Mouse (Mus musculus) embryonic facial prominence, embryonic 14.5 days (tissue): ENCODE data around the gene Foxk1. TPM values are rescaled to one million over a fixed set of nuclear protein-coding genes. Genes with fewer than 3 reads are reported as not detected.

ENCODE experiments used
- ATAC-seq: fragments of 200-750 bp; cut with Nextera tagmentation; 2 replicates; pipeline ENCODE4 v1.8.0; 2017; ENCODE audit warnings: low read depth, moderate number of reproducible peaks, moderate TSS enrichment
- DNase-seq: peaks from one replicate; pipeline ENCODE4 v3.0.0-alpha.2; 2015; ENCODE audit warnings: low spot score
- H3K27ac ChIP-seq: fragments of 300-500 bp; sonication (generic); replicated peaks from 2 replicates; pipeline ENCODE4 v1.5.1; 2014; ENCODE audit warnings: low read depth, mild to moderate bottlenecking, low read length, moderate library complexity
- H3K27me3 ChIP-seq: fragments of 300-500 bp; sonication (generic); replicated peaks from 2 replicates; pipeline ENCODE4 v1.6.1; 2014; ENCODE audit warnings: low read length; ENCODE audit not compliant: control insufficient read depth, insufficient read depth
- H3K36me3 ChIP-seq: fragments of 300-500 bp; sonication (generic); 2 replicates; pipeline ENCODE4 v1.6.1; 2014; ENCODE audit warnings: low read length, mixed read lengths; ENCODE audit not compliant: control insufficient read depth, insufficient read depth
- H3K4me1 ChIP-seq: fragments of 300-500 bp; sonication (generic); 2 replicates; pipeline ENCODE4 v1.6.1; 2014; ENCODE audit warnings: antibody characterized with exemption, low read length; ENCODE audit not compliant: control insufficient read depth, insufficient read depth
- H3K4me2 ChIP-seq: fragments of 300-500 bp; sonication (generic); 2 replicates; pipeline ENCODE4 v1.6.1; 2014; ENCODE audit warnings: low read depth, mild to moderate bottlenecking, low read length, moderate library complexity, mixed read lengths
- H3K4me3 ChIP-seq: fragments of 300-500 bp; sonication (generic); 2 replicates; pipeline ENCODE4 v1.5.1; 2014; ENCODE audit warnings: low read depth, mild to moderate bottlenecking, low read length
- H3K9ac ChIP-seq: fragments of 300-500 bp; sonication (generic); 2 replicates; pipeline ENCODE4 v1.6.1; 2014; ENCODE audit warnings: low read depth, mild to moderate bottlenecking, low read length, moderate library complexity, mixed read lengths
- H3K9me3 ChIP-seq: fragments of 300-500 bp; sonication (generic); 2 replicates; pipeline ENCODE4 v1.6.1; 2016; ENCODE audit warnings: low read length; ENCODE audit not compliant: control insufficient read depth
- WGBS: fragments of 180-500 bp; shearing (Covaris S2); extraction: QIAGEN DNeasy Blood & Tissue Kit; methylation state at CpG from one replicate; pipeline ENCODE4 v1.1.7; 2014; 5-methylcytosine and 5-hydroxymethylcytosine counted together
- polyA plus RNA-seq: library from polyadenylated mRNA; unstranded; fragments of >200 nt; fragmentation: Nextera tagmentation; extraction: Ambion mirVana; gene quantifications from 2 replicates; pipeline ENCODE4 v1.2.1, GENCODE M21; 2014

Foxk1 gene
- polyA plus RNA-seq, 1 experiment from 2014 or later = 7.5 TPM

- Histone ChIP-seq H3K27ac (no peak overlapping the region), H3K9me3 (no peaks in the 10 kb centered on the region), H3K27me3 (no peaks in the 10 kb centered on the region), H3K4me3 (no peak overlapping the region), H3K36me3 (no peaks in the 10 kb centered on the region), H3K9ac (no peak overlapping the region), H3K4me2 (no peak overlapping the region), H3K4me1 (peaks cover 43% of the 10 kb centered on the region)
- DNase-seq (no peak), ATAC-seq (no peak)
- 72% methylated on average over 6 of the region's 6 CpGs for WGBS
These were observed 27.4 kb downstream of the Foxk1 start for GRCm38 (mm10) chr5:142428691-142429090.

GRCm38 (mm10) chr5:142431029-142431428, 29.7 kb downstream of the Foxk1 start:
- no peak overlapping the region for H3K4me3 ChIP-seq
- H3K9ac ChIP-seq = 0 out of 2 replicates have a peak overlapping the region, but pooled peaks have one; percentile 4
- 50% methylated on average over 12 of the region's 12 CpGs for WGBS
- no peaks in the 10 kb centered on the region for H3K9me3 ChIP-seq
- peaks cover 27% of the 10 kb centered on the region for H3K4me1 ChIP-seq
- peak; percentile 20; the same call in 1 of the 2 replicates for ATAC-seq
- H3K27ac ChIP-seq = no peak overlapping the region; the same call in 1 of the 2 replicates
- H3K27me3 ChIP-seq = no peaks in the 10 kb centered on the region
- peaks cover 11% of the 10 kb centered on the region for H3K36me3 ChIP-seq
- DNase-seq = peak; percentile 64
- H3K4me2 ChIP-seq = no peak overlapping the region

DNA sequence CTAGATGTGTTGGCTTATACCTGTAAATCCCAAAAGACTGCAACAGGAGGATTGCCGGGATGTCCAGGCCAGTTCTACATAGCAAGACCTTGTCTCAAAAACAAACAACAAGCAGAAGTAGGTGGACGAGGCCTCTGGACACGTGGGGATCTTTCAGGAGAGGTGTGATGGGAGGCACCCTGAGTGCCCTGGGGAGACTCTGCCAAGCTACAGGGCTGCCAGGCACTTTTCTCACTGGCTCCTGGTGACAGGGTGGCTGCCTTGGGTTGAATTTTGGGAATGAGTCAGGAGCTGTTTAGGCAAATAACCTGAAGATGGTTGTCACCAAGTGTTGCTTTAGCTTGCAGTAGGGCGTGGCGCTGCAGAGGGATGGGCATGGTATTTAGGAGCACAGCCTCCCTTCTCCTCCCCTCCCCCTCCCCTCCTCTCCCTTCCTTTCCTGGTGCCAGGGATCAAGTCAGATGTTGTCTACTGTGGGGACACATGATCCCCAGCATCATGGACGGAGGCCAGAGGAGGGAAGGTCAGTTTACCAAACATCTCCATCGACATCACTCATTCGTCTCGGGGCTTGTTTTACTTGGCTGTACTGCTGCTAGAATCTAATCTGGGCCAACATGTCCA, 30.6 kb downstream of the Foxk1 start:
- H3K9me3 ChIP-seq = no peaks in the 10 kb centered on the region
- H3K36me3 ChIP-seq = peaks cover 19% of the 10 kb centered on the region
- 61% methylated on average over 9 of the region's 9 CpGs for WGBS
- H3K4me2 ChIP-seq = no peak overlapping the region
- H3K27ac ChIP-seq = peak overlapping the region; percentile 56; the same call in 1 of the 2 replicates
- H3K4me1 ChIP-seq = peaks cover 27% of the 10 kb centered on the region
- ATAC-seq = peak; percentile 23; the same call in 1 of the 2 replicates
- no peak overlapping the region for H3K4me3 ChIP-seq
- peak; percentile 75 for DNase-seq
- H3K27me3 ChIP-seq = no peaks in the 10 kb centered on the region
- H3K9ac ChIP-seq = no peak overlapping the region

- Histone ChIP-seq H3K27me3 (no peaks in the 10 kb centered on the region), H3K9me3 (no peaks in the 10 kb centered on the region), H3K4me1 (peaks cover 27% of the 10 kb centered on the region), H3K36me3 (peaks cover 20% of the 10 kb centered on the region), H3K4me2 (no peak overlapping the region), H3K27ac (peak overlapping the region; percentile 56), H3K4me3 (no peak overlapping the region), H3K9ac (no peak overlapping the region)
- DNase-seq (no peak), ATAC-seq (no peak)
- 81% methylated on average over 3 of the region's 4 CpGs for WGBS
These were observed 31.4 kb downstream of the Foxk1 start for GRCm38 (mm10) chr5:142432695-142433094.

GRCm38 (mm10) chr5:142434052-142434451, 32.8 kb downstream of the Foxk1 start:
- no peak overlapping the region for H3K27ac ChIP-seq
- 71% methylated on average over 5 of the region's 5 CpGs for WGBS
- H3K4me1 ChIP-seq = peaks cover 28% of the 10 kb centered on the region
- H3K36me3 ChIP-seq = peaks cover 23% of the 10 kb centered on the region
- no peaks in the 10 kb centered on the region for H3K9me3 ChIP-seq
- no peak overlapping the region for H3K4me3 ChIP-seq
- no peak overlapping the region for H3K9ac ChIP-seq
- no peak for ATAC-seq
- H3K27me3 ChIP-seq = no peaks in the 10 kb centered on the region
- no peak overlapping the region for H3K4me2 ChIP-seq
- DNase-seq = no peak

- Histone ChIP-seq H3K4me3 (no peak overlapping the region), H3K27ac (no peak overlapping the region), H3K4me1 (peaks cover 39% of the 10 kb centered on the region), H3K4me2 (no peak overlapping the region), H3K9me3 (no peaks in the 10 kb centered on the region), H3K9ac (no peak overlapping the region), H3K36me3 (peaks cover 23% of the 10 kb centered on the region), H3K27me3 (no peaks in the 10 kb centered on the region)
- WGBS = 94% methylated on average over 15 of the region's 15 CpGs
- no peak for ATAC-seq
- no peak for DNase-seq
These were observed 34.4 kb downstream of the Foxk1 start for GRCm38 (mm10) chr5:142435736-142436135.

DNA sequence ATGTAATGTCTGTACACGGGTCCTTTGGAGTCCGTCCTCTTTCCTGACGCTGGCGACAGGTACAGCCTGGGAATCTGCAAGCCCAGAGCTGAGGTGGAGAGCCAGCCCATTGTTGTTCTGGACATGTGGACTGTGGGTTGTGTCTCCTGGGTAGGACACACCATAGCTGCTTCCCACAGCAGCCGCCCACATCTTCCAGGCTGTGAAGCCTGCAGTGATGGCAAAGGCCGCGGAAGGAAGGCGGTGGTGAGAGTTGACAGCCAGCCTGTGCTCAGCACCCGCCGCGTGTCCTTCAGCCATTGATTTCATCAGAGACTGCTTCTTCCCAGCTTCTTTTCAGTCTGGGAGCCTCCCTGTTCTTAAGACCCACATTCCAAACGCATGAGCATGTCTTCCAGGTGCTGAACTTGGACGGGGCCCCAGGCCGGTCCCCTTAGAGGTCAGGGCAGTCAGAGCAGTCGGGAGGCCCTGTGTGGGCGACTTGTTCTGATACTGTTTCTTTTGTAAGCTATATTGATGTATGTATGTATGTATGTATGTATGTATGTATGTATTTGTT, 37.2 kb downstream of the Foxk1 start:
- H3K4me1 ChIP-seq = peaks cover 45% of the 10 kb centered on the region
- H3K9me3 ChIP-seq = no peaks in the 10 kb centered on the region
- H3K36me3 ChIP-seq = peaks cover 23% of the 10 kb centered on the region
- no peak overlapping the region for H3K4me2 ChIP-seq
- H3K27ac ChIP-seq = no peak overlapping the region
- H3K4me3 ChIP-seq = no peak overlapping the region
- H3K27me3 ChIP-seq = no peaks in the 10 kb centered on the region
- DNase-seq = no peak
- no peak for ATAC-seq
- H3K9ac ChIP-seq = no peak overlapping the region
- WGBS = 87% methylated on average over 16 of the region's 16 CpGs

- H3K4me3 ChIP-seq = peak overlapping the region; percentile 19
- 4% methylated on average over 11 of the region's 12 CpGs for WGBS
- peak; percentile 73 for DNase-seq
- ATAC-seq = peak; percentile 46
- H3K36me3 ChIP-seq = peaks cover 23% of the 10 kb centered on the region
- peak overlapping the region; percentile 49 for H3K9ac ChIP-seq
- peaks cover 49% of the 10 kb centered on the region for H3K4me1 ChIP-seq
- H3K27me3 ChIP-seq = no peaks in the 10 kb centered on the region
- H3K9me3 ChIP-seq = no peaks in the 10 kb centered on the region
- H3K27ac ChIP-seq = peak overlapping the region; percentile 97
- H3K4me2 ChIP-seq = peak overlapping the region; percentile 70
These were observed 38.7 kb downstream of the Foxk1 start for GRCm38 (mm10) chr5:142439911-142440432.
